Mouse (Mus musculus) megakaryocyte, adult 5-6 weeks (primary cell): ENCODE data around the gene Rps8. TPM values are rescaled to one million over a fixed set of nuclear protein-coding genes. Genes with fewer than 3 reads are reported as not detected.

Experiments
- ATAC-seq: 2 replicates; pipeline ENCODE4 v1.8.0; 2016; ENCODE audit warnings: mild to moderate bottlenecking, inconsistent platforms; ENCODE audit not compliant: poor library complexity, severe bottlenecking
- total RNA-seq, 2 experiments: library from RNA; stranded (forward) in 1 of 2; stranded (reverse) in 1 of 2; fragments of 153-499, 151-499 nt in 1 of 2; fragments of 221-1000, 200-1000 nt in 1 of 2; gene quantifications; 2 replicates each; pipeline versions ENCODE4 v1.2.3 to v1.2.4; 2015 to 2017

Gene Rps8
- total RNA-seq, 2 experiments from 2014 or later, result 1,065 to 2,625 TPM

- ATAC-seq, result no peak
Measured at GRCm38 (mm10) chr4:117148815-117149214, 7.2 kb downstream of the Rps8 start.

- ATAC-seq, result no peak
Measured at GRCm38 (mm10) chr4:117148047-117148713, 7.9 kb downstream of the Rps8 start.

- ATAC-seq, result peak; percentile 95
Measured at GRCm38 (mm10) chr4:117146176-117146575, 9.9 kb downstream of the Rps8 start.

DNA sequence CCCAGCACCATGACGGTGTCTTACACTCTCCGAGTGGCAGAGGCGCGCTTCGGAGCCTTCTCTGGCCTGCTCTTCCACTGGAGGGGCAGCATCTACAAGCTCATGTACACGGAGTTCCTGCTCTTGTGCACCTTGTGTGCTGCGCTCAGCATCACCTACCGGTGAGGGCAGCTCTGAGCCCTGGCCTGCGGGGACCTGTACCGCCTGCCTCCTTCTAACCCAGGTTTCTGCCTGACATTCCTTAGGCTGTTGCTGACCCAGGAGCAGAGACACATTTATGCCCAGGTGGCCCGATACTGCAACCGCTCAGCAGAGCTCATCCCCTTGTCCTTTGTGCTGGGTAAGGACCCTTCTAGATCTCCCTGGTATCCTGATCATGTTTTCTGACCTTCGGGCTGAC lies 10.8 kb downstream of the Rps8 start:
- no peak for ATAC-seq

GRCm38 (mm10) chr4:117143023-117143422 lies 13.0 kb downstream of the Rps8 start:
- no peak for ATAC-seq

- no peak for ATAC-seq
Measured at GRCm38 (mm10) chr4:117140613-117141012, 15.4 kb downstream of the Rps8 start.

- peak; percentile 56 for ATAC-seq
Measured at GRCm38 (mm10) chr4:117139217-117139612, 16.8 kb downstream of the Rps8 start.

- ATAC-seq, result no peak
Measured at GRCm38 (mm10) chr4:117138295-117139216, 17.5 kb downstream of the Rps8 start.

- ATAC-seq, result peak; percentile 44
Measured at GRCm38 (mm10) chr4:117136034-117136433, 20.0 kb downstream of the Rps8 start.

DNA sequence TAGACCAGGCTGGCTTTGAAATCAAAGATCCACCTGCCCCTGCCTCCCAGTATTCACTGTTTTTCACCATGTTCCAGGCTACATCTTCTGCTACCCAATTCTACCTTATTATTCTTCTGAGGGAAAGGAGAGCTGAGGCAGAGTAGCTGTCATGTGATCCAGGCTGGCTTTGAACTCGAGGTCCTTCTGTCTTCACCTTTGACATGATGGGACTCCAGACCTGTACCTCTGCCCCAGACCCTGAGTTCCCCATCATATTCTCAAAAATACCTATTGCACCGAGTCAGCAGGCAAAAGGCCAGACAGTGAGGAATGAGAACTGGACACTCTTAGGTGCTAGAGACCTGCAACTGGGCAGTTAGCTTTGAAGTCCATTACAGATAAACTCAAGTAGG lies 21.4 kb downstream of the Rps8 start:
- ATAC-seq, result no peak

- ATAC-seq, result peak; percentile 83
Measured at GRCm38 (mm10) chr4:117133817-117134600, 22.0 kb downstream of the Rps8 start, which contains the start of gene Plk3. Plk3 (minus strand) TSS chr4:117133963.

DNA sequence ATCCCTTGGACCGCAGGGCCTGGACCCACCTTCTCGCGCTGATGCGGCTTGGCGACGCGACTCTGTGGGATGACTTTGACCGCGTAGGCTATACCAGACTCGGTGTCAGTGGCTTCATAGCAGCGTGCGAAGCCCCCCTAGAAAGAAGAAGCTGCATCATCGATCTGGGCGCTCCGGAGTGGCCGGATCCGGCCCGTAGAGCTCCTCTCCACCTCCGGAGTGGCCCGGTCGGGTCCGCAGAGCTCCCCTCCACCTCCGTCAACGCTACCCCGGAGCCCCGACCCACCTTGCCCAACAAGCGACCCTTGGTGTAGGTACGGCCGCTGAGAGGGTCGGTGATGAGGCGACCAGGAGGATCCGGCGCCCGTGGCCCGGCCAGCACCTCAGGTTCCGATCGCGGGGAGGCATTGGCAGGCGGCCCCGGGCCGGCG lies 22.7 kb downstream of the Rps8 start:
- ATAC-seq, result peak; percentile 14

DNA sequence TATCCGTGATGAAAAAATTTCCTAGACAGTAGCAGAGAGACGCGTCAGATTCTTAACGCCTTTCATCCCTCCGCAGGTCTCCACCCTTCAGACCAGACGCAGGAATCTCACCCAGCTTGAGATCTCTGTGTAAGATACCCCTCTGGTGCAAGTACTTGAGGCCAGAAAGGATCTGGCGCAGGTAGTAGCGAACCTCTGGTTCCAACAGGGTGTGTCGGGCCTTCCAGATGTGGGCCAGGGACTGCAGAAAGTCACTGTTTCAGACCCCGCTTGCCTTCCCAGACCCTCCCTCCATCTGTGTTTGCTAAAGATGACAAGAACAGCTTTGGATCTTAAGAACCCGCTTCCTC lies 23.3 kb downstream of the Rps8 start:
- no peak for ATAC-seq

DNA sequence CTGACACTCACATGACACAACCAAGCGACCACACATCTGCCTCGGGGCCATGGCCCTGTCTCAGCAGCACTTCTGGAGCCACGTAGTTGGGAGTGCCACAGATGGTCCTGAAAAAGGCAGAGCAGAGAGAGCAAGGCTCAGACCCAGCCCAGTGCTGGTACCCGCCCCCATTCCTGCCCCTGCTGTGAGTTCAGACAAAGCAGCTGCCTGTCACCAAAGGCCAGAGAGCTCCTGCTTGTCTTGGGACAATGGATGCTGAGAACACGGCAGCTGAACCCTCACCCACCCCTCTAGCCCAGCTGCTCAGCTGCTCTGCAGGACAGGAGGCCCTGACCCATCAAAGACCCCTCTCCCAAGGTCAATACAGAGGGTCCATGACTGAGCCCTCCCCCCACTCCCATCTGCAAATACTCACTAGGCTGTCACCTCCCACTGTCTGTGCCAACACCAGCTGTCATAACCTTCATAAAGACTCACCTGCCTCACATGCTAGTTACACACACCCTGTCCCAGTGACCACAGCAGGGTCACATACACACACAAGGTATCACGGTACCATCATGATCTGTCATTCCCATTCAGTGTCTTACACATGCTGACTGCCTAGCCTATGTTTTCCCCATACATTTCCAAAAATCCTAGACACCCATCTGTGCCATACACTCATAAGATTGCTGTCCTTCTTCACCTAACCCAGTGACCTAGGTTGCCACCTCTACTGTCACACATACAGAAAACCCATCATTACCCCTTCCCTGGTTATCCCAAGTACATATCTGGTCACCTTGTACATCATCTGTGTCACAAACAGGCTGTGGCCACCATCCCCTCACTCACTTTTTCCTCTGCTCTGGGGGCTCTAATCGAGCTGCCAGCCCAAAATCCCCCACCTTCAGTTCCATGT lies 23.9 kb downstream of the Rps8 start:
- no peak for ATAC-seq

GRCm38 (mm10) chr4:117131198-117131597 lies 24.8 kb downstream of the Rps8 start:
- no peak for ATAC-seq

DNA sequence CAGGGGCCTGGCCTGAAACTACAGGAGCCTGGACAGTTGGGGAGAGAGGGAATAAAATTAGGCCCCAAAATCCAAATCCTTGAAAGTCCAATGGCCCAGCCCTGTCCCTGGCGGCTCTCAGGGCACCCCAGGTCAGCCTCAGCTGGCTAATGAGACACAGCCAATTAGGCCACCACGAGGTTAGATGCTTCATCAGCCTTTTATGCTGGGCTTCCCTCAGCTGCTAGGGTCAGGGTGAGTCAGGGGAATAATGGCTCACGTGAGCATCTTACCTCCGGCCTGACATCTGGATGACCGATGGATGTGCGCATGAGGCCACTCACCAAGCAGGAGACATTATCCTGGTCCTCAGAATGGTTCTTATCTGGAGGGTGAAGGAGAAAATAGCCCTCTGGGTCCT lies 25.3 kb downstream of the Rps8 start:
- ATAC-seq, result no peak

GRCm38 (mm10) chr4:117127991-117128686 lies 27.9 kb downstream of the Rps8 start:
- no peak for ATAC-seq

- peak; percentile 28 for ATAC-seq
Measured at GRCm38 (mm10) chr4:117126675-117127290, 29.3 kb downstream of the Rps8 start, which contains the start of gene Tctex1d4. Tctex1d4 (plus strand) TSS chr4:117126794.
